Mouse (Mus musculus) heart, embryonic 11.5 days (tissue): Measurements from ENCODE around the gene Phf14. TPM values are rescaled to one million over a fixed set of nuclear protein-coding genes. Genes with fewer than 3 reads are reported as not detected.

Experiments used
- ATAC-seq: fragments of 200-750 bp; cut with Nextera tagmentation; replicated peaks from 2 replicates; pipeline ENCODE4 v1.8.0; 2017; ENCODE audit warnings: moderate library complexity; ENCODE audit not compliant: insufficient number of reproducible peaks, low FRiP score, low TSS enrichment
- H3K27ac ChIP-seq: fragments of 300-500 bp; sonication (generic); 2 replicates; pipeline ENCODE4 v1.5.1; 2014; ENCODE audit warnings: mild to moderate bottlenecking, low read depth, low read length
- H3K27me3 ChIP-seq: fragments of 300-500 bp; sonication (generic); 2 replicates; pipeline ENCODE4 v1.6.1; 2014; ENCODE audit warnings: mild to moderate bottlenecking, low read length, mixed read lengths; ENCODE audit not compliant: control insufficient read depth, insufficient read depth
- H3K36me3 ChIP-seq: fragments of 300-500 bp; sonication (generic); 2 replicates; pipeline ENCODE4 v1.6.1; 2014; ENCODE audit warnings: mild to moderate bottlenecking, low read length, moderate library complexity, mixed read lengths; ENCODE audit not compliant: control insufficient read depth, insufficient read depth
- H3K4me1 ChIP-seq: fragments of 300-500 bp; sonication (generic); 2 replicates; pipeline ENCODE4 v1.6.1; 2014; ENCODE audit warnings: low read length; ENCODE audit not compliant: control insufficient read depth, insufficient read depth
- H3K4me2 ChIP-seq: fragments of 300-500 bp; sonication (generic); 2 replicates; pipeline ENCODE4 v1.6.1; 2014; ENCODE audit warnings: mild to moderate bottlenecking, moderate library complexity
- H3K4me3 ChIP-seq: fragments of 300-500 bp; sonication (generic); 2 replicates; pipeline ENCODE4 v1.5.1; 2014; ENCODE audit warnings: low read depth, low read length
- H3K9ac ChIP-seq: fragments of 300-500 bp; sonication (generic); 2 replicates; pipeline ENCODE4 v1.6.1; 2014; ENCODE audit warnings: mild to moderate bottlenecking, low read depth, low read length, moderate library complexity
- H3K9me3 ChIP-seq: fragments of 300-500 bp; sonication (generic); replicated peaks from 2 replicates; pipeline ENCODE4 v1.6.1; 2016; ENCODE audit warnings: low read length; ENCODE audit not compliant: control insufficient read depth
- WGBS: fragments of 180-500 bp; shearing (Covaris S2); extraction: QIAGEN DNeasy Blood & Tissue Kit; methylation state at CpG from one replicate; pipeline ENCODE4 v1.1.7; 2014; ENCODE audit not compliant: insufficient replicate concordance; 5-methylcytosine and 5-hydroxymethylcytosine counted together
- polyA plus RNA-seq: library from polyadenylated mRNA; unstranded; fragments of >200 nt; fragmentation: Nextera tagmentation; extraction: Ambion mirVana; gene quantifications from 2 replicates; pipeline ENCODE4 v1.2.1, GENCODE M21; 2014

Phf14 gene
- polyA plus RNA-seq, 1 experiment from 2014 or later: 59.9 TPM

DNA sequence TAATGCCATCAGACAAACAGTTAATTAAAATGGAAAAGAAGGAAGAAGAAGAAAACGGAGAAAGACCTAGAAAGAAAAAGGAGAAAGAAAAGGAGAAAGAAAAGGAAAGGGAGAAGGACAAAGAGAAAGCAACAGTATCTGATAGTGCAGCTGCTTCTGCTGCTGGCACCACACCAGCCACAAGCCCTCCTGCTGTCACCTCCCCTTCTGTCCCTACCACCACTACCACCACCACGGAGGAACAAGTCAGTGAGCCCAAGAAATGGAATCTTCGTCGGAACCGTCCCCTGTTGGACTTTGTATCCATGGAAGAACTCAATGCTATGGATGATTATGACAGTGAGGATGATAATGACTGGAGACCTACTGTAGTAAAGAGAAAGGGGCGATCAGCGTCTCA, 25.8 kb downstream of the Phf14 start:
- Histone ChIP-seq H3K4me1 (no peaks in the 10 kb centered on the region), H3K27me3 (no peaks in the 10 kb centered on the region), H3K4me3 (no peak overlapping the region), H3K36me3 (no peaks in the 10 kb centered on the region), H3K9me3 (no peaks in the 10 kb centered on the region), H3K9ac (no peak overlapping the region), H3K4me2 (no peak overlapping the region), H3K27ac (no peak overlapping the region)
- WGBS: 89% methylated on average over 7 of the region's 7 CpGs
- no peak for ATAC-seq

DNA sequence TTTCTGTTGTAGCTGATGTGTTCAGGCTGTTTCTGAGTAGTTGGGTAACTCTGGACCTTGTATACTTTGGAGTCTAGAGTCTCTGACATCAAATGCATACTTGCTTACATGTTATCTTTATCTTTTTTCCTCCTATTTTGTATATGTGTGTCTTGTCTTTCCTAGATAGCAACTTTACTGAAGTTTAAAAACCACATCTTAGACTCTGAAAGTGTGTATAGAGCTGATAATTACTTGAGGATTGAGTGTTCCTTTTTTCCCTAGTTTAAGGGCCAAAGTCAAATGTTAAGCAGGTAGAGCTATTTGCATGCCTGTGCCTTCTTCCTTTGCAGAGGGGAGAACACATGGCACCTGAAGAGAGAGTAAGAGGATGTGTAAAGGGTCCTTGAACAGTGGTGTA, 33.3 kb downstream of the Phf14 start:
- Histone ChIP-seq H3K9me3 (no peaks in the 10 kb centered on the region), H3K4me1 (0 out of 2 replicates have a peak, but pooled peaks cover 5% of the 10 kb centered on the region), H3K4me3 (no peak overlapping the region), H3K27ac (no peak overlapping the region), H3K4me2 (no peak overlapping the region), H3K9ac (no peak overlapping the region), H3K27me3 (no peaks in the 10 kb centered on the region), H3K36me3 (peaks cover 7% of the 10 kb centered on the region)
- no peak for ATAC-seq

DNA sequence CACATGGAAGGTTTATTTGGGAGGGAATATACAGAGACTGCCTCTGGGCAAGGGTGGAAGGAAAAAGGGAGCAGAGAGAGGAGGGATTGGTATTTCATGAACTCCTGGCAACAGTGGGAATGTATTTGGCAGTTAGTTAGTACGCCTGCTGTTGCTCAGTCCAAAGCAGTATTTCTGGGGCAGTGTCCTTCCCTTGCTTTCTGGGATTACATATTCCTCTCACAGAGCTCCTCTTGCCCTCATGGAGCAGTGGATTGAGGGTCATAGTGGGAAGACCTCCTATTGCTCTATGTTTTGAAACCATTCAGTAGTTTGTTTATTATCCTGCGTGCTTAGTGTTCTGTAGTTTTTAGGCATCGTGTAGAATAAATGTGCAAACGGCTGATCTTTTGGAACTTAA, 34.5 kb downstream of the Phf14 start:
- no peak overlapping the region for H3K4me2 ChIP-seq
- H3K9me3 ChIP-seq: no peaks in the 10 kb centered on the region
- 92% methylated on average over 4 of the region's 4 CpGs for WGBS
- no peak overlapping the region for H3K9ac ChIP-seq
- no peaks in the 10 kb centered on the region for H3K27me3 ChIP-seq
- H3K4me1 ChIP-seq: 0 out of 2 replicates have a peak, but pooled peaks cover 5% of the 10 kb centered on the region
- ATAC-seq: no peak
- H3K4me3 ChIP-seq: no peak overlapping the region
- H3K36me3 ChIP-seq: peaks cover 7% of the 10 kb centered on the region
- H3K27ac ChIP-seq: no peak overlapping the region

DNA sequence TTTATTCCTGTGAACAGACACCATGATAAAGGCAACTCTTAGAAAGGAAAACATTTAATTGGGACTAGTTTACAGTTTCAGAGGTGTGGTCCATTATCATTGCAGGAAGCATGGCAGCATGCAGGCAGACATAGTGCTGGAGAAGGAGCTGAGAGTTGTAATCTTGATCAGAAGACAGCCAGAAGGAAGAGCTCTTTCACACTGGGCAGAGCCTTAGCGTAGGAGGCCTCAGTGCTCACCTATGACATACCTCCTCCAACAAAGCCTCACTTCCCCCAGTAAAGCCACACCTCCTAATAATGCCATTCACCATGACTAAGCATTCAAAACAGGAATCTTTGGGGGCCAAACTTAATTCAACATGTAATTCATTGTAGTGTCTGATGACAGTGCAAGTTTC, 40.5 kb downstream of the Phf14 start:
- no peaks in the 10 kb centered on the region for H3K27me3 ChIP-seq
- H3K9ac ChIP-seq: no peak overlapping the region
- H3K27ac ChIP-seq: no peak overlapping the region
- no peak for ATAC-seq
- H3K4me3 ChIP-seq: no peak overlapping the region
- 0 out of 2 replicates have a peak, but pooled peaks cover 5% of the 10 kb centered on the region for H3K4me1 ChIP-seq
- H3K36me3 ChIP-seq: peaks cover 3% of the 10 kb centered on the region; the same call in 1 of the 2 replicates
- H3K4me2 ChIP-seq: no peak overlapping the region
- H3K9me3 ChIP-seq: no peaks in the 10 kb centered on the region
- 87% methylated on average over 1 of the region's 1 CpGs for WGBS

DNA sequence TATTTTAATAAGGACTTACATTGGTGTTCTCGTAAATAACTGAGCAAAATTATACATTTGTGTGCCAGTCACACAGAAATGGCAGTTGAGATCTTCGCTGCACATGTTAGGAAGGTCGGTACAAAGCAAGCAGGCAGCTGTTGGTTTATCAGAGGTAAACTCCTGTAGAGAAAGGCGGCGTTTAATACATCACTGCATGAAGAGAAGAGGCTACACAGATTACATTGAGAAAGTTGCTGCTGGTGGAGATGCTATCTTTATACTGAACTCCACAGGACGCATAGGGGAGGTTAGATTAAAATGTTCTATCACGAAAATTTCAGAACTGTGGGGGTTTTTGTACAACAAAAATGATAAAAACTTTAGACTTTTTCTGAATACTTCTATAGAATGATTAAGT, 52.6 kb downstream of the Phf14 start:
- H3K4me3 ChIP-seq: no peak overlapping the region
- 84% methylated on average over 7 of the region's 7 CpGs for WGBS

DNA sequence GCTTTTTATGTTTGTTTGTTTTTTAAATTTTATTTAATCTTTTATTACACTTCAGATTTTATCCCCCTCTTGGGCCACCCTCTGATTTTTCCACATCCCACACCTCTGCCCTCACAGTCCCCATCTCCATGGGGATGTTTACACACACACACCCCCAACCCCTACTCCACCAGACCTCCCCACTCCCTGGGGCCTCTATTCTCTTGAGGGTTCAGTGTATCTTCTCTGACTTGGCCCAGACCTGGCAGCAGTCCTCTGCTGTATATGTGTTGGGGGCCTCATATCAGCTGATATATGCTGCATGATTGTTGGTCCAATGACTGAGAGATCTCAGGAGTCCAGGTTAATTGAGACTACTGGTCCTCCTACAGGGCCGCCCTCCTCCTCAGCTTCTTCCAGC, 86.2 kb downstream of the Phf14 start:
- 100% methylated on average over 1 of the region's 1 CpGs for WGBS
- Histone ChIP-seq H3K4me1 (no peaks in the 10 kb centered on the region), H3K27ac (no peak overlapping the region), H3K36me3 (peaks cover 11% of the 10 kb centered on the region), H3K27me3 (no peaks in the 10 kb centered on the region), H3K9ac (no peak overlapping the region), H3K4me2 (no peak overlapping the region), H3K4me3 (no peak overlapping the region), H3K9me3 (no peaks in the 10 kb centered on the region)
- ATAC-seq: no peak

More for the DNA sequence above, 52.6 kb downstream of the Phf14 start:
- Histone ChIP-seq H3K4me1 (no peaks in the 10 kb centered on the region), H3K36me3 (peaks cover 5% of the 10 kb centered on the region), H3K9ac (no peak overlapping the region), H3K27ac (no peak overlapping the region), H3K4me2 (no peak overlapping the region), H3K27me3 (no peaks in the 10 kb centered on the region), H3K9me3 (no peaks in the 10 kb centered on the region)
- no peak for ATAC-seq

DNA sequence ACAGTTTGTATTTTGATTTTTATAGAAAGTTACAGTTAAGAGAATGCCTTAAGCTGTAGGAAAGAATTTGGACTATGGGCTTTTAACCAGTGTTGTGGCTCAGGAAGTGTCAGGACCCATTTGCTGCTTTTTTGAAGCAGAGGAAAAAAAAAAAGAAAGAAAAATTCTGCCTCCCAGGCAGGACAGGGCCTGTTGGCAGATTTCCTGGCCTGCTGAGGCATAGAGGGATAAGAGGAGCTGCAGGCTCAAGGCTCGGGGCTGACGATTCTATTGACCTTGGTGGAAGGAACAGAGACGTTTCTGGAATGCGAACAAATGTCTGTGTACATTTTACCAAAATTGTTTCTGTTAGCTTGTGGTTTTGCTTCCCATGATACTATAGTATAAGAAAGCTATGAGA, 91.0 kb downstream of the Phf14 start:
- WGBS: 80% methylated on average over 4 of the region's 4 CpGs
- H3K4me2 ChIP-seq: no peak overlapping the region
- H3K36me3 ChIP-seq: peaks cover 11% of the 10 kb centered on the region
- no peaks in the 10 kb centered on the region for H3K27me3 ChIP-seq
- no peaks in the 10 kb centered on the region for H3K4me1 ChIP-seq
- ATAC-seq: no peak
- no peak overlapping the region for H3K9ac ChIP-seq
- H3K9me3 ChIP-seq: no peaks in the 10 kb centered on the region
- H3K4me3 ChIP-seq: no peak overlapping the region
- no peak overlapping the region for H3K27ac ChIP-seq

DNA sequence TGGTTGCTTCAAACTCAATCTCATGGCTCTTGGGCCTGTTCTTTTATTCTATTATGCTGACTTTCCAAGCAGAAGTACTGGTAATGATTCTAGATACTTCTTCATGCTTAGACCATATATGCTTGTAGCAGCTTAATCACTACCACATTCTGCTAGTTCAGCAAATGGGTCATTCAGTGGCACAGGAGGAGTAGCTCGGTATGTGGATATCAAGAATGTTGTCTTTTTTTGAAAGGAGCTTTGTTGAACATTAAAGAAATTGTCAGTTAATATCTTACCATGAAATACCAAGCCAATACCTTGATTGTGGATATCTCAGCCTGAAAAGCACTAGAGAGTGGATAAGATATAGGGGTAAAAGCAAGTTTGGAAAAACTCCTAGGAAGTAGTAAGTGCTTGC, 91.9 kb downstream of the Phf14 start:
- no peaks in the 10 kb centered on the region for H3K9me3 ChIP-seq
- no peaks in the 10 kb centered on the region for H3K27me3 ChIP-seq
- no peak overlapping the region for H3K4me2 ChIP-seq
- WGBS: 78% methylated on average over 1 of the region's 1 CpGs
- H3K4me1 ChIP-seq: no peaks in the 10 kb centered on the region
- H3K27ac ChIP-seq: no peak overlapping the region
- no peak for ATAC-seq
- H3K36me3 ChIP-seq: peaks cover 11% of the 10 kb centered on the region
- no peak overlapping the region for H3K9ac ChIP-seq
- no peak overlapping the region for H3K4me3 ChIP-seq

DNA sequence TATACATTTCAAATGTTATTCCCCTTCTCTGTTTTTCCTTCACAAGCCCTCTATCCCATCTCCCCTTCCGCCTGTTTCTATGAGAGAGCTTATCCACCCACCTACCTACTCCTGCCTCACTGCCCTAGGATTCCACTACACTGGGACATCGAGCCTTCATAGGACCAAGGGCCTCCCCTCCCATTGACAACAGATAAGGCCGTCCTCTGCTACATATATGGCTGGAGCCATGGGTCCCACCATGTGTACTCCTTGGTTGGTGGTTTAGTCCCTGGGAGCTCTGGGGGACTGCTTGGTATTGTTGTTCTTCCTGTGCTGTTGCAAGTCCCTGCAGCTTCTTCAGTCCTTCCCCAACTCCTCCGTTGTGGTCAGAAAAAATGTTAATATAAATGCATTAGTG, 97.8 kb downstream of the Phf14 start:
- Histone ChIP-seq H3K4me1 (no peaks in the 10 kb centered on the region), H3K36me3 (peaks cover 3% of the 10 kb centered on the region; the same call in 1 of the 2 replicates), H3K4me3 (no peak overlapping the region), H3K4me2 (no peak overlapping the region), H3K27me3 (no peaks in the 10 kb centered on the region), H3K9ac (no peak overlapping the region), H3K9me3 (no peaks in the 10 kb centered on the region), H3K27ac (no peak overlapping the region)
- ATAC-seq: no peak
- 69% methylated on average over 4 of the region's 4 CpGs for WGBS
